Mouse (Mus musculus) olfactory bulb, adult 2 months (tissue): ENCODE results near the gene Ccdc137.

Source experiments
- CTCF ChIP-seq: fragments of 200-500 bp; IDR thresholded peaks from 2 replicates; pipeline ENCODE4 v1.5.1; 2012; ENCODE audit warnings: low read depth, mild to moderate bottlenecking, low read length, moderate library complexity; ENCODE audit not compliant: insufficient read depth
- POLR2A ChIP-seq: fragments of 200-500 bp; IDR thresholded peaks from 2 replicates; pipeline ENCODE4 v1.6.1; 2012; ENCODE audit warnings: mild to moderate bottlenecking, low read depth, low read length, moderate library complexity; ENCODE audit not compliant: insufficient read depth

DNA sequence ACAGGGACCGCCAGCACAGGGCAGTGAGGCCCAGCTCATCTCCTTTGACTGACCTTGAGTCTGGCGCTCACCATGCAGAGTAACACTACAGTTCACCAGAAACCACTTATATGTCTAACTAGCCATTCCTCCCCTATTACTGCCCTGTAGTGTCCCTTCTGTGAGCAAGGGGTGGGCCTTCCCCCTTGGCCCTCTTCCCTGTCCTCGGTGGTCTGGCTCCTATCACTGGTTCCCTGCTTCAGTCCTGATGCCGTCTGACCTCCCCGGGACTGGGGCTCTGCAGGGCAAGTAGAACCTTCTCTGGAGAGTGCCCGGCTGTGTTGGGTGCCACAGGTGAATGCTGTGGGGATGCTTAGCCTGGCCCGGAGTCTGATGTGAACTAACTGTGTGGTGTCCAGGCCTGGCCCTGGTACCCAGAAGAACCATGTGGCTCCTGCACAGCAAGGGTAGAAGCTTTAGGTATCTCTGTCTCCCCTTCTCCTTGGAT, 25.6 kb downstream of the Ccdc137 start:
- TF ChIP-seq CTCF (no peak), POLR2A (no peak)
